Mouse (Mus musculus) midbrain, embryonic 10.5 days (tissue): ENCODE measurements around the gene Zfp607a. TPM values are rescaled to one million over a fixed set of nuclear protein-coding genes. Genes with fewer than 3 reads are reported as not detected.
"Not testable (repeated sequence)": the region's sequence is repeated elsewhere in the genome, so short reads cannot be mapped to it uniquely, and the experiment has no call there.

Source experiments
- DNase-seq: peaks from one replicate; pipeline ENCODE4 v3.0.0-alpha.2; 2017; ENCODE audit warnings: low spot score
- H3K27ac ChIP-seq: fragments of 300-500 bp; sonication (generic); replicated peaks from 2 replicates; pipeline ENCODE4 v1.5.1; 2016; ENCODE audit warnings: mild to moderate bottlenecking
- H3K27me3 ChIP-seq: fragments of 300-500 bp; sonication (generic); 2 replicates; pipeline ENCODE4 v1.6.1; 2016; ENCODE audit warnings: low read depth, mild to moderate bottlenecking; ENCODE audit not compliant: poor library complexity, severe bottlenecking
- H3K36me3 ChIP-seq: fragments of 300-500 bp; sonication (generic); 2 replicates; pipeline ENCODE4 v1.6.1; 2016; ENCODE audit warnings: mild to moderate bottlenecking, moderate library complexity
- H3K4me1 ChIP-seq: fragments of 300-500 bp; sonication (generic); 2 replicates; pipeline ENCODE4 v1.6.1; 2016
- H3K4me3 ChIP-seq: fragments of 300-500 bp; sonication (generic); 2 replicates; pipeline ENCODE4 v1.5.1; 2016; ENCODE audit warnings: mild to moderate bottlenecking, moderate library complexity
- H3K9me3 ChIP-seq: fragments of 300-500 bp; sonication (generic); replicated peaks from 2 replicates; pipeline ENCODE4 v1.6.1; 2016; ENCODE audit warnings: mild to moderate bottlenecking
- WGBS: fragments of 180-500 bp; shearing (Covaris S2); methylation state at CpG from one replicate; pipeline ENCODE4 v1.1.7; 2016; 5-methylcytosine and 5-hydroxymethylcytosine counted together
- polyA plus RNA-seq: library from polyadenylated mRNA; unstranded; fragments of >200 nt; fragmentation: Nextera tagmentation; extraction: Ambion mirVana; gene quantifications from 2 replicates; pipeline ENCODE4 v1.2.1, GENCODE M21; 2016

Gene Zfp607a
- polyA plus RNA-seq, 1 experiment from 2014 or later: 4.3 TPM

GRCm38 (mm10) chr7:27881721-27882120 lies 24.4 kb downstream of the Zfp607a start:
- WGBS: 97% methylated on average over 4 of the region's 4 CpGs
- Histone ChIP-seq H3K36me3 (peaks cover 78% of the 10 kb centered on the region), H3K4me1 (no peaks in the 10 kb centered on the region), H3K4me3 (no peak overlapping the region), H3K9me3 (peaks cover 40% of the 10 kb centered on the region), H3K27ac (no peak overlapping the region), H3K27me3 (no peaks in the 10 kb centered on the region)
- no peak for DNase-seq

- WGBS: 90% methylated on average over 4 of the region's 4 CpGs
- Histone ChIP-seq H3K4me3 (no peak overlapping the region), H3K27me3 (no peaks in the 10 kb centered on the region), H3K27ac (no peak overlapping the region), H3K9me3 (peaks cover 9% of the 10 kb centered on the region; the same call in 1 of the 2 replicates), H3K4me1 (no peaks in the 10 kb centered on the region), H3K36me3 (no peaks in the 10 kb centered on the region)
- DNase-seq: no peak
Observed at GRCm38 (mm10) chr7:27900601-27901000, 43.3 kb downstream of the Zfp607a start.

- no peak for DNase-seq
- Histone ChIP-seq H3K27ac (no peak overlapping the region), H3K36me3 (peaks cover 9% of the 10 kb centered on the region), H3K4me3 (no peak overlapping the region), H3K9me3 (peaks cover 11% of the 10 kb centered on the region; the same call in 1 of the 2 replicates), H3K27me3 (no peaks in the 10 kb centered on the region), H3K4me1 (no peaks in the 10 kb centered on the region)
- WGBS: 79% methylated on average over 11 of the region's 11 CpGs
Observed at GRCm38 (mm10) chr7:27905061-27905848, 47.9 kb downstream of the Zfp607a start.

GRCm38 (mm10) chr7:27910952-27911351 lies 53.6 kb downstream of the Zfp607a start:
- H3K36me3 ChIP-seq: peaks cover 48% of the 10 kb centered on the region
- not testable (repeated sequence) for H3K27me3 ChIP-seq, H3K4me3 ChIP-seq, H3K4me1 ChIP-seq, H3K27ac ChIP-seq, DNase-seq
- 81% methylated on average over 4 of the region's 4 CpGs for WGBS
- H3K9me3 ChIP-seq: peaks cover 22% of the 10 kb centered on the region

GRCm38 (mm10) chr7:27927041-27927440 lies 69.7 kb downstream of the Zfp607a start:
- 45% methylated on average over 4 of the region's 4 CpGs for WGBS
- H3K27me3 ChIP-seq, H3K4me3 ChIP-seq, H3K27ac ChIP-seq, DNase-seq, H3K9me3 ChIP-seq: not testable (repeated sequence)
- peaks cover 16% of the 10 kb centered on the region for H3K4me1 ChIP-seq
- H3K36me3 ChIP-seq: peaks cover 26% of the 10 kb centered on the region

- 5% methylated on average over 40 of the region's 40 CpGs for WGBS
- Histone ChIP-seq H3K27me3 (no peaks in the 10 kb centered on the region), H3K4me1 (peaks cover 23% of the 10 kb centered on the region), H3K36me3 (peaks cover 13% of the 10 kb centered on the region), H3K9me3 (no peaks in the 10 kb centered on the region), H3K4me3 (peak within 1 kb of the TSS; percentile 70), H3K27ac (peak within 1 kb of the TSS; percentile 87)
- peak; percentile 76 for DNase-seq
Observed at GRCm38 (mm10) chr7:27928818-27929695, 71.7 kb downstream of the Zfp607a start, which contains the start of gene Zfp974. TSS of gene Zfp974 (minus strand) at chr7:27929460.

Other genes with a start within 250 kb of the Zfp607a start
- 2.6 and 5.5 TPM in 2 replicates for gene Ttc9b, start 203.6 kb upstream of the Zfp607a start, polyA plus RNA-seq
- gene Map3k10, start 182.9 kb upstream of the Zfp607a start, polyA plus RNA-seq: 7.5 and 10.1 TPM in 2 replicates
- 6.3 and 7.7 TPM in 2 replicates for gene Zfp607b, start 168.2 kb upstream of the Zfp607a start, polyA plus RNA-seq
- gene Zfp60, start 126.1 kb upstream of the Zfp607a start, polyA plus RNA-seq: 62.4 and 80.1 TPM in 2 replicates
- 1.9 and 2.1 TPM in 2 replicates for gene Zfp626, start 50.3 kb upstream of the Zfp607a start, polyA plus RNA-seq
- 9.9 and 11.1 TPM in 2 replicates for gene Zfp59, start 18.9 kb upstream of the Zfp607a start, polyA plus RNA-seq
- gene Zfp974, start 71.9 kb downstream of the Zfp607a start, polyA plus RNA-seq: 10.4 and 12.4 TPM in 2 replicates
- gene Zfp780b, start 121.6 kb downstream of the Zfp607a start, polyA plus RNA-seq: 22.4 and 23.8 TPM in 2 replicates
- gene Zfp850, start 156.6 kb downstream of the Zfp607a start, polyA plus RNA-seq: 8.3 and 9.0 TPM in 2 replicates
- 446 and 458 TPM in 2 replicates for gene Psmc4, start 192.6 kb downstream of the Zfp607a start, polyA plus RNA-seq
- 0.15 and 0.20 TPM in 2 replicates for gene Fcgbp, start 213.7 kb downstream of the Zfp607a start, polyA plus RNA-seq